Mouse (Mus musculus): ENCODE results near the gene Efnb3. TPM values are rescaled to one million over a fixed set of nuclear protein-coding genes. Genes with fewer than 3 reads are reported as not detected.

The Efnb3 gene
- total RNA-seq, 2 experiments from 2014 or later: 56.1 to 57.3 TPM

GRCm38 (mm10) chr11:69585718-69586325, 25.8 kb upstream of the Efnb3 start:
- intact Hi-C loops (cut with DNase I): no loop called here
- no peak for DNase-seq (ENCODE audit: low spot score in 2 of 2)

- no peak for DNase-seq (ENCODE audit: low spot score in 2 of 2)
- intact Hi-C loops (cut with DNase I): no loop called here
Observed at GRCm38 (mm10) chr11:69584937-69585336, 24.9 kb upstream of the Efnb3 start.

- DNase-seq (ENCODE audit: low spot score in 2 of 2): no peak
- intact Hi-C loops (cut with DNase I): no loop called here
Observed at GRCm38 (mm10) chr11:69584008-69584407, 24.0 kb upstream of the Efnb3 start.

- intact Hi-C loops (cut with DNase I): no loop called here
- no peak for DNase-seq (ENCODE audit: low spot score in 2 of 2)
Observed at GRCm38 (mm10) chr11:69582230-69582805, 22.3 kb upstream of the Efnb3 start.

- intact Hi-C loops (cut with DNase I): loop anchor here (2.0 kb wide), 1 partner anchor 23 kb away; the partner anchor contains the start of gene Atp1b2
- no peak for DNase-seq (ENCODE audit: low spot score in 2 of 2)
Observed at GRCm38 (mm10) chr11:69581814-69582213, 21.8 kb upstream of the Efnb3 start.

- peak; percentile 91 for DNase-seq (ENCODE audit: low spot score in 2 of 2)
- intact Hi-C loops (cut with DNase I): loop anchor here (2.0 kb wide), 1 partner anchor 24 kb away; the partner anchor contains the start of gene Atp1b2
Observed at GRCm38 (mm10) chr11:69581147-69581688, 21.2 kb upstream of the Efnb3 start.

GRCm38 (mm10) chr11:69580572-69581146, 20.7 kb upstream of the Efnb3 start:
- DNase-seq (ENCODE audit: low spot score in 2 of 2): no peak
- intact Hi-C loops (cut with DNase I): loop anchor here (2.0 kb wide), 1 partner anchor 24 kb away; the partner anchor contains the start of gene Atp1b2

GRCm38 (mm10) chr11:69580091-69580514, 20.1 kb upstream of the Efnb3 start, which contains the start of the genes Wrap53 and Trp53:
Gene Wrap53 (minus strand): TSS chr11:69580255.
Gene Trp53 (plus strand): TSS chr11:69580359.
- intact Hi-C loops (cut with DNase I): loop anchor here (2.0 kb wide), 1 partner anchor 25 kb away; the partner anchor contains the start of gene Atp1b2
- peak; percentile 83 to 87 for DNase-seq (ENCODE audit: low spot score in 2 of 2)

GRCm38 (mm10) chr11:69579128-69580017, 19.4 kb upstream of the Efnb3 start:
- peak; percentile 96 to 98 for DNase-seq (ENCODE audit: low spot score in 2 of 2)
- intact Hi-C loops (cut with DNase I): loop anchor here (1.0 to 5.0 kb wide), 3 partner anchors 25 to 182 kb away; partner anchors contain the start of genes Atp1b2, Cyb5d1, Naa38 and Tmem88

- intact Hi-C loops (cut with DNase I): loop anchor here (5.0 kb wide), 1 partner anchor 181 kb away; the partner anchor contains the start of genes Cyb5d1, Naa38 and Tmem88
Observed at GRCm38 (mm10) chr11:69578301-69578700, 18.3 kb upstream of the Efnb3 start.

GRCm38 (mm10) chr11:69576307-69576706, 16.3 kb upstream of the Efnb3 start:
- intact Hi-C loops (cut with DNase I): loop anchor here (5.0 kb wide), 1 partner anchor 179 kb away; the partner anchor contains the start of genes Cyb5d1, Naa38 and Tmem88
- DNase-seq (ENCODE audit: low spot score in 2 of 2): no peak

More at GRCm38 (mm10) chr11:69578301-69578700, 18.3 kb upstream of the Efnb3 start:
- no peak for DNase-seq (ENCODE audit: low spot score in 2 of 2)

- DNase-seq (ENCODE audit: low spot score in 2 of 2): no peak
- intact Hi-C loops (cut with DNase I): loop anchor here (5.0 kb wide), 1 partner anchor 178 kb away; the partner anchor contains the start of genes Cyb5d1, Naa38 and Tmem88
Observed at GRCm38 (mm10) chr11:69575220-69575619, 15.2 kb upstream of the Efnb3 start.

GRCm38 (mm10) chr11:69565131-69565530, 5.1 kb upstream of the Efnb3 start:
- intact Hi-C loops (cut with DNase I): no loop called here
- DNase-seq (ENCODE audit: low spot score in 2 of 2): no peak

- DNase-seq (ENCODE audit: low spot score in 2 of 2): no peak
- intact Hi-C loops (cut with DNase I): no loop called here
Observed at GRCm38 (mm10) chr11:69564391-69564790, 4.4 kb upstream of the Efnb3 start.

GRCm38 (mm10) chr11:69563373-69563772, 3.4 kb upstream of the Efnb3 start:
- DNase-seq (ENCODE audit: low spot score in 2 of 2): no peak
- intact Hi-C loops (cut with DNase I): no loop called here

- intact Hi-C loops (cut with DNase I): no loop called here
- DNase-seq (ENCODE audit: low spot score in 2 of 2): no peak
Observed at GRCm38 (mm10) chr11:69560896-69561854, 1.2 kb upstream of the Efnb3 start.

- intact Hi-C loops (cut with DNase I): no loop called here
- no peak for DNase-seq (ENCODE audit: low spot score in 2 of 2)
Observed at GRCm38 (mm10) chr11:69559183-69559582, 822 bp downstream of the Efnb3 start.

- intact Hi-C loops (cut with DNase I): no loop called here
- DNase-seq (ENCODE audit: low spot score in 2 of 2): no peak
Observed at GRCm38 (mm10) chr11:69558756-69559155, 1.2 kb downstream of the Efnb3 start.
